Mouse (Mus musculus) forebrain, embryonic 16.5 days (tissue): ENCODE data around the gene Mettl8. TPM values are rescaled to one million over a fixed set of nuclear protein-coding genes. Genes with fewer than 3 reads are reported as not detected.

Experiments used
- ATAC-seq: fragments of 200-750 bp; cut with Nextera tagmentation; 2 replicates; pipeline ENCODE4 v1.8.0; 2017; ENCODE audit warnings: mild to moderate bottlenecking, moderate library complexity
- H3K27ac ChIP-seq: fragments of 300-500 bp; sonication (generic); 2 replicates; pipeline ENCODE4 v1.5.1; 2014; ENCODE audit warnings: low read length, control low read depth
- H3K27me3 ChIP-seq: fragments of 300-500 bp; sonication (generic); replicated peaks from 2 replicates; pipeline ENCODE4 v1.6.1; 2014; ENCODE audit warnings: low read length; ENCODE audit not compliant: control insufficient read depth, insufficient read depth
- H3K36me3 ChIP-seq: fragments of 300-500 bp; sonication (generic); 2 replicates; pipeline ENCODE4 v1.6.1; 2014; ENCODE audit not compliant: control insufficient read depth, insufficient read depth
- H3K4me1 ChIP-seq: fragments of 300-500 bp; sonication (generic); replicated peaks from 2 replicates; pipeline ENCODE4 v1.6.1; 2014; ENCODE audit warnings: low read length; ENCODE audit not compliant: control insufficient read depth, insufficient read depth
- H3K4me2 ChIP-seq: fragments of 300-500 bp; sonication (generic); 2 replicates; pipeline ENCODE4 v1.6.1; 2014; ENCODE audit warnings: mild to moderate bottlenecking, low read length, control low read depth
- H3K4me3 ChIP-seq: fragments of 300-500 bp; sonication (generic); replicated peaks from 2 replicates; pipeline ENCODE4 v1.5.1; 2014; ENCODE audit warnings: mild to moderate bottlenecking, low read length, control low read depth
- H3K9ac ChIP-seq: fragments of 300-500 bp; sonication (generic); replicated peaks from 2 replicates; pipeline ENCODE4 v1.6.1; 2014; ENCODE audit warnings: low read depth, low read length, control low read depth
- H3K9me3 ChIP-seq: fragments of 300-500 bp; sonication (generic); 2 replicates; pipeline ENCODE4 v1.6.1; 2016; ENCODE audit warnings: low read length; ENCODE audit not compliant: control insufficient read depth
- WGBS: fragments of 180-500 bp; shearing (Covaris S2); extraction: QIAGEN DNeasy Blood & Tissue Kit; methylation state at CpG from one replicate; pipeline ENCODE4 v1.1.7; 2014; 5-methylcytosine and 5-hydroxymethylcytosine counted together
- polyA plus RNA-seq: library from polyadenylated mRNA; unstranded; fragments of >200 nt; fragmentation: Nextera tagmentation; extraction: Ambion mirVana; gene quantifications from 2 replicates; pipeline ENCODE4 v1.2.1, GENCODE M21; 2015

Gene Mettl8
- polyA plus RNA-seq, 1 experiment from 2014 or later: 15.3 TPM

- Histone ChIP-seq H3K27me3 (no peaks in the 10 kb centered on the region), H3K4me3 (no peak overlapping the region), H3K36me3 (no peaks in the 10 kb centered on the region), H3K9me3 (no peaks in the 10 kb centered on the region), H3K4me2 (no peak overlapping the region), H3K27ac (no peak overlapping the region), H3K4me1 (no peaks in the 10 kb centered on the region), H3K9ac (no peak overlapping the region)
- WGBS: 84% methylated on average over 4 of the region's 4 CpGs
- no peak for ATAC-seq
Measured at GRCm38 (mm10) chr2:70932965-70933364, 122.4 kb downstream of the Mettl8 start.

- Histone ChIP-seq H3K4me3 (no peak overlapping the region), H3K27ac (no peak overlapping the region), H3K4me2 (no peak overlapping the region), H3K36me3 (no peaks in the 10 kb centered on the region), H3K9ac (no peak overlapping the region), H3K9me3 (no peaks in the 10 kb centered on the region), H3K27me3 (no peaks in the 10 kb centered on the region), H3K4me1 (no peaks in the 10 kb centered on the region)
- ATAC-seq: no peak
- WGBS: 93% methylated on average over 11 of the region's 11 CpGs
Measured at GRCm38 (mm10) chr2:70930631-70931288, 124.6 kb downstream of the Mettl8 start.

- H3K27ac ChIP-seq: no peak overlapping the region
- H3K36me3 ChIP-seq: no peaks in the 10 kb centered on the region
- H3K4me3 ChIP-seq: no peak overlapping the region
- no peaks in the 10 kb centered on the region for H3K27me3 ChIP-seq
- H3K9ac ChIP-seq: no peak overlapping the region
- no peak overlapping the region for H3K4me2 ChIP-seq
- H3K9me3 ChIP-seq: no peaks in the 10 kb centered on the region
- ATAC-seq: no peak
- no peaks in the 10 kb centered on the region for H3K4me1 ChIP-seq
- 85% methylated on average over 11 of the region's 11 CpGs for WGBS
Measured at GRCm38 (mm10) chr2:70929714-70930113, 125.7 kb downstream of the Mettl8 start.

- Histone ChIP-seq H3K9me3 (no peaks in the 10 kb centered on the region), H3K27me3 (no peaks in the 10 kb centered on the region), H3K9ac (no peak overlapping the region), H3K4me3 (no peak overlapping the region), H3K36me3 (no peaks in the 10 kb centered on the region), H3K27ac (no peak overlapping the region), H3K4me1 (peaks cover 3% of the 10 kb centered on the region; the same call in 1 of the 2 replicates), H3K4me2 (no peak overlapping the region)
- ATAC-seq: no peak
- WGBS: 91% methylated on average over 1 of the region's 1 CpGs
Measured at GRCm38 (mm10) chr2:70924049-70924448, 131.3 kb downstream of the Mettl8 start.

- H3K36me3 ChIP-seq: no peaks in the 10 kb centered on the region
- H3K9ac ChIP-seq: no peak overlapping the region
- no peaks in the 10 kb centered on the region for H3K9me3 ChIP-seq
- H3K4me2 ChIP-seq: no peak overlapping the region
- no peak for ATAC-seq
- no peaks in the 10 kb centered on the region for H3K27me3 ChIP-seq
- peaks cover 3% of the 10 kb centered on the region; the same call in 1 of the 2 replicates for H3K4me1 ChIP-seq
- no peak overlapping the region for H3K4me3 ChIP-seq
- H3K27ac ChIP-seq: no peak overlapping the region
- 77% methylated on average over 6 of the region's 6 CpGs for WGBS
Measured at GRCm38 (mm10) chr2:70922814-70923213, 132.6 kb downstream of the Mettl8 start.

- no peak overlapping the region for H3K27ac ChIP-seq
- no peak for ATAC-seq
- H3K9me3 ChIP-seq: no peaks in the 10 kb centered on the region
- H3K4me1 ChIP-seq: peaks cover 3% of the 10 kb centered on the region; the same call in 1 of the 2 replicates
- H3K9ac ChIP-seq: no peak overlapping the region
- H3K36me3 ChIP-seq: no peaks in the 10 kb centered on the region
- 51% methylated on average over 8 of the region's 8 CpGs for WGBS
- no peaks in the 10 kb centered on the region for H3K27me3 ChIP-seq
- H3K4me3 ChIP-seq: no peak overlapping the region
- H3K4me2 ChIP-seq: no peak overlapping the region
Measured at GRCm38 (mm10) chr2:70920937-70921596, 134.3 kb downstream of the Mettl8 start.

GRCm38 (mm10) chr2:70919913-70920522, 135.4 kb downstream of the Mettl8 start:
- no peaks in the 10 kb centered on the region for H3K27me3 ChIP-seq
- H3K4me3 ChIP-seq: no peak overlapping the region
- ATAC-seq: no peak
- H3K4me2 ChIP-seq: no peak overlapping the region
- 74% methylated on average over 2 of the region's 2 CpGs for WGBS
- H3K9me3 ChIP-seq: no peaks in the 10 kb centered on the region
- no peak overlapping the region for H3K27ac ChIP-seq
- H3K36me3 ChIP-seq: no peaks in the 10 kb centered on the region
- peaks cover 3% of the 10 kb centered on the region; the same call in 1 of the 2 replicates for H3K4me1 ChIP-seq
- no peak overlapping the region for H3K9ac ChIP-seq

- Histone ChIP-seq H3K4me3 (no peak overlapping the region), H3K27me3 (no peaks in the 10 kb centered on the region), H3K27ac (no peak overlapping the region), H3K9me3 (no peaks in the 10 kb centered on the region), H3K4me1 (peaks cover 5% of the 10 kb centered on the region), H3K9ac (no peak overlapping the region), H3K4me2 (no peak overlapping the region), H3K36me3 (no peaks in the 10 kb centered on the region)
- 49% methylated on average over 2 of the region's 2 CpGs for WGBS
- ATAC-seq: no peak
Measured at GRCm38 (mm10) chr2:70918516-70918915, 136.9 kb downstream of the Mettl8 start.
